Mouse (Mus musculus) hindbrain, embryonic 16.5 days (tissue): Measurements from ENCODE around the gene Car11. TPM values are rescaled to one million over a fixed set of nuclear protein-coding genes. Genes with fewer than 3 reads are reported as not detected.
A peak's percentile ranks its signal among the peaks of the same experiment; 100 is the strongest.

Experiments
- ATAC-seq: fragments of 200-750 bp; cut with Nextera tagmentation; 2 replicates; pipeline ENCODE4 v1.8.0; 2017; ENCODE audit warnings: moderate TSS enrichment, moderate library complexity
- H3K27ac ChIP-seq: fragments of 300-500 bp; sonication (generic); 2 replicates; pipeline ENCODE4 v1.5.1; 2014; ENCODE audit warnings: low read depth, mild to moderate bottlenecking, control low read depth, low read length, moderate library complexity
- H3K27me3 ChIP-seq: fragments of 300-500 bp; sonication (generic); replicated peaks from 2 replicates; pipeline ENCODE4 v1.6.1; 2014; ENCODE audit warnings: low read length; ENCODE audit not compliant: control insufficient read depth, insufficient read depth
- H3K36me3 ChIP-seq: fragments of 300-500 bp; sonication (generic); 2 replicates; pipeline ENCODE4 v1.6.1; 2014; ENCODE audit warnings: mild to moderate bottlenecking, low read length, moderate library complexity, mixed read lengths; ENCODE audit not compliant: control insufficient read depth, insufficient read depth
- H3K4me1 ChIP-seq: fragments of 300-500 bp; sonication (generic); 2 replicates; pipeline ENCODE4 v1.6.1; 2014; ENCODE audit warnings: low read depth, low read length; ENCODE audit not compliant: control insufficient read depth, insufficient read depth
- H3K4me2 ChIP-seq: fragments of 300-500 bp; sonication (generic); 2 replicates; pipeline ENCODE4 v1.6.1; 2014; ENCODE audit warnings: mild to moderate bottlenecking, low read length, control low read depth, moderate library complexity
- H3K4me3 ChIP-seq: fragments of 300-500 bp; sonication (generic); 2 replicates; pipeline ENCODE4 v1.5.1; 2014; ENCODE audit warnings: mild to moderate bottlenecking, low read length, control low read depth, moderate library complexity
- H3K9ac ChIP-seq: fragments of 300-500 bp; sonication (generic); 2 replicates; pipeline ENCODE4 v1.6.1; 2014; ENCODE audit warnings: low read depth, mild to moderate bottlenecking, control low read depth, low read length, moderate library complexity
- H3K9me3 ChIP-seq: fragments of 300-500 bp; sonication (generic); 2 replicates; pipeline ENCODE4 v1.6.1; 2014; ENCODE audit warnings: mild to moderate bottlenecking, low read length, moderate library complexity; ENCODE audit not compliant: control insufficient read depth
- WGBS: fragments of 180-500 bp; shearing (Covaris S2); extraction: QIAGEN DNeasy Blood & Tissue Kit; methylation state at CpG from one replicate; pipeline ENCODE4 v1.1.7; 2014; 5-methylcytosine and 5-hydroxymethylcytosine counted together
- polyA plus RNA-seq: library from polyadenylated mRNA; unstranded; fragments of >200 nt; fragmentation: Nextera tagmentation; extraction: Ambion mirVana; gene quantifications from 2 replicates; pipeline ENCODE4 v1.2.1, GENCODE M21; 2015

The Car11 gene
- polyA plus RNA-seq, 1 experiment from 2014 or later = 68.2 TPM

DNA sequence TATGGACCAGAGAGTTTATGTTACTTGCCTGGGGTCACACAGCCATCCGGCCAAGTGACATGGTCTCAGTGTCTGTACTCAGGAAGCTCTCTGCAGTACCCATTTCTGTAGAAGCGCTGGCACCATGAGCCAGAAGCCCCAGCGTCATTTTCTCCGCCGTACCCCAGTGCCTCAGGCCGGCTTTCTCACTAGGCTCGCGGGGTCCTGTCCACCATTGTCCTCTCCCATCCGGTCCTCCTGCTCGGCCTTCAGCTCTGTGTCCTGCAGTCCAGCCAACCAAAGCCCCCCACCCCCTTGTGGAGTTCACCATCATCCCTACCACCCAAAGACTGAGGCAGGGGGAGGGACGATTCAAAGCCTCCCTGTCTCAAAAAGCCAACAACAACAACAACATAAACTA lies 2.0 kb downstream of the Car11 start:
- WGBS = 85% methylated on average over 11 of the region's 11 CpGs
- no peaks in the 10 kb centered on the region for H3K9me3 ChIP-seq
- H3K27ac ChIP-seq = no peak overlapping the region
- peak overlapping the region; percentile 62 for H3K4me2 ChIP-seq
- no peaks in the 10 kb centered on the region for H3K36me3 ChIP-seq
- no peak for ATAC-seq
- no peak overlapping the region for H3K4me3 ChIP-seq
- 0 out of 2 replicates have a peak, but pooled peaks cover 2% of the 10 kb centered on the region for H3K27me3 ChIP-seq
- H3K9ac ChIP-seq = no peak overlapping the region
- H3K4me1 ChIP-seq = peaks cover 40% of the 10 kb centered on the region

DNA sequence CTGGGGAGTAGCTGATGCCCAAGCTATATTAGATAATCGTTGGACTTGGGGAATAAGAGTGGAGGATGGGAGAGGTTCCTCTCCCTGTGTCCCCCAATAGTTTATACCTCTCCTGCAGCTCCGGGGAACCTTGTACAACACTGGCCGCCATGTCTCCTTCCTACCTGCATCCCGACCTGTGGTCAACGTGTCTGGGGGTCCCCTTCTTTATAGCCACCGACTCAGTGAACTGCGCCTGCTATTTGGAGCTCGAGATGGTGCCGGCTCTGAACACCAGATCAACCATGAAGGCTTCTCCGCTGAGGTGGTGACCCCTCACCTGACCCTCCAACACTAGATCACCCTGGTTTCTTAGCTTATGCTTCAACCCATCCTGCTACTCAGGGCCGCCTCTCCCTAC lies 2.7 kb downstream of the Car11 start:
- 87% methylated on average over 11 of the region's 11 CpGs for WGBS
- no peak overlapping the region for H3K4me2 ChIP-seq
- ATAC-seq = no peak
- H3K27me3 ChIP-seq = 0 out of 2 replicates have a peak, but pooled peaks cover 2% of the 10 kb centered on the region
- no peak overlapping the region for H3K4me3 ChIP-seq
- no peaks in the 10 kb centered on the region for H3K36me3 ChIP-seq
- H3K9ac ChIP-seq = no peak overlapping the region
- H3K9me3 ChIP-seq = no peaks in the 10 kb centered on the region
- H3K27ac ChIP-seq = no peak overlapping the region
- peaks cover 47% of the 10 kb centered on the region for H3K4me1 ChIP-seq

DNA sequence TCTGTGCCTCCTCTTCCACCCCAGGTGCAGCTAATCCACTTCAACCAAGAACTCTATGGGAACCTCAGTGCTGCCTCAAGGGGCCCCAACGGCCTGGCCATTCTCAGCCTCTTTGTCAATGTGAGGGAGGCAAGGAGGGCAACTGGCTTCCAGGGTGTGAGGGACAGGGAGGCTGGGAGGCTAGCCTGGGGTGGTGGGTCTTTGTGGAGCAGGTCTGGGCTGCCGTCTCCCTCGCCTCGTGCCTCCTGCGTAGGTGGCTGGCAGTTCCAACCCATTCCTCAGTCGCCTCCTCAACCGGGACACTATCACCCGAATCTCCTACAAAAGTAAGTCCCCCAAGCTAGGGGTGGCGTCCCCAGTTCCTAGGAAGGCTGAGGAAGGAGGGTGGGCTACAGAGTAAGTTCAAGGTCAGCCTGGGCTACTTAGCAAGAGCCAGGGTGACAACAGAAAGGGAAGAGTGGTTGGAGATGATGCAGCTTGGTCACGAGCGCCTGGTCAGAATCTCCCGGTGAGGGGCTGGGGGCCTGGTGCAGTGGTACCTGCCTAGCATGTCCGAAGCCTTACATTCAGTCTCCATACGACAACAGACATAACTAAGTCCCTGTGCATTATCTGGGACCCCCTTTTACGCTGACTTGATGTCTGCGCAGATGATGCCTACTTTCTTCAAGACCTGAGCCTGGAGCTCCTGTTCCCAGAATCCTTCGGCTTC lies 3.3 kb downstream of the Car11 start:
- 0 out of 2 replicates have a peak, but pooled peaks cover 2% of the 10 kb centered on the region for H3K27me3 ChIP-seq
- no peak overlapping the region for H3K4me3 ChIP-seq
- H3K4me1 ChIP-seq = peaks cover 54% of the 10 kb centered on the region
- no peak for ATAC-seq
- no peaks in the 10 kb centered on the region for H3K36me3 ChIP-seq
- H3K4me2 ChIP-seq = peak overlapping the region; percentile 98
- H3K9ac ChIP-seq = no peak overlapping the region
- no peak overlapping the region; the same call in 1 of the 2 replicates for H3K27ac ChIP-seq
- H3K9me3 ChIP-seq = no peaks in the 10 kb centered on the region
- WGBS = 89% methylated on average over 17 of the region's 17 CpGs

DNA sequence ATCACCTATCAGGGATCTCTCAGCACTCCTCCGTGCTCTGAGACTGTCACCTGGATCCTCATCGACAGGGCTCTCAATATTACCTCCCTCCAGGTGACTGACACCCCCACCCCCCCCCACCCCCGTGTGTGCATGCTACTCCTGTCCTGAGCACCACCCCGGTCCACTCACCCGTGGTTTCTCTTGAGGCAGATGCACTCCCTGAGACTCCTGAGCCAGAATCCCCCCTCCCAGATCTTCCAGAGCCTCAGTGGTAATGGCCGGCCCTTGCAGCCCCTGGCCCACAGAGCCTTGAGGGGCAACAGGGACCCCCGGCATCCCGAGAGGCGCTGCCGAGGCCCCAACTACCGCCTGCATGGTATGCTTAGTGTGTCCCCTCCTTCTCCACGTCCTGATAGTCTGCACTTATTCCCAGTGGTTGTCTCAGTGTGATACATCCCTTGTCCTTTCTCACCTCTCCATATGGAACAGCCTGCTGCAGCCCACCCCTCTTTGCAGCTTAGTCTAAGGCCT lies 3.9 kb downstream of the Car11 start:
- Histone ChIP-seq H3K36me3 (no peaks in the 10 kb centered on the region), H3K9me3 (no peaks in the 10 kb centered on the region), H3K4me3 (peak overlapping the region; percentile 62), H3K27ac (peak overlapping the region; percentile 83), H3K27me3 (no peaks in the 10 kb centered on the region), H3K4me2 (peak overlapping the region; percentile 98), H3K9ac (peak overlapping the region; percentile 64), H3K4me1 (peaks cover 60% of the 10 kb centered on the region)
- 35% methylated on average over 12 of the region's 12 CpGs for WGBS
- no peak; the same call in 1 of the 2 replicates for ATAC-seq

DNA sequence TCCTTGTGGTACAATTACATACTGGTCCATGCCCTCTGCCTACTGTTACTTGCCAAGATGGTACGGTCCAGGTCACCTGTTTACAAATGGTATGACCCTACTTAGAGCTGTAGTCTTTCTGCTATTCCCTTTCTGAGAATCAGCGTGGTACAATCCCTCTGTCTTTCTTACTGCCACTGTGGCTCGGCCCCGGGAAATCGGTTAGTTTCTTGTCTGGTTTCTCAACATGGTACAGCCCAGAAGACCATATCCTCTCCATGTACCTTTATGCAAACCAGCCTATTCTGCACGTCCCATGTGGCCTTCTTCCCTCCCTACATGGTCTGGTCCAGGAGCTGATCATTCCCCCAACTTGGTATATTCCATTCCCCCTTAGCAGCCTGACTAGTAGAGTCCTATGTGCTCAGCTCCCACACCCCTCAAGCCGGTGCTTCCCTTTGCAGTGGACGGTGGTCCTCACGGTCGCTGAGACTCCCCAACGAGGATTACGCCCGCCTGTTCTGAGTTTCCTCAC lies 4.5 kb downstream of the Car11 start:
- Histone ChIP-seq H3K4me1 (peaks cover 64% of the 10 kb centered on the region), H3K27me3 (no peaks in the 10 kb centered on the region), H3K36me3 (no peaks in the 10 kb centered on the region), H3K4me3 (peak overlapping the region; percentile 62), H3K9ac (peak overlapping the region; percentile 64), H3K9me3 (no peaks in the 10 kb centered on the region), H3K27ac (peak overlapping the region; percentile 83), H3K4me2 (peak overlapping the region; percentile 98)
- 1% methylated on average over 13 of the region's 13 CpGs for WGBS
- peak; percentile 56 for ATAC-seq

DNA sequence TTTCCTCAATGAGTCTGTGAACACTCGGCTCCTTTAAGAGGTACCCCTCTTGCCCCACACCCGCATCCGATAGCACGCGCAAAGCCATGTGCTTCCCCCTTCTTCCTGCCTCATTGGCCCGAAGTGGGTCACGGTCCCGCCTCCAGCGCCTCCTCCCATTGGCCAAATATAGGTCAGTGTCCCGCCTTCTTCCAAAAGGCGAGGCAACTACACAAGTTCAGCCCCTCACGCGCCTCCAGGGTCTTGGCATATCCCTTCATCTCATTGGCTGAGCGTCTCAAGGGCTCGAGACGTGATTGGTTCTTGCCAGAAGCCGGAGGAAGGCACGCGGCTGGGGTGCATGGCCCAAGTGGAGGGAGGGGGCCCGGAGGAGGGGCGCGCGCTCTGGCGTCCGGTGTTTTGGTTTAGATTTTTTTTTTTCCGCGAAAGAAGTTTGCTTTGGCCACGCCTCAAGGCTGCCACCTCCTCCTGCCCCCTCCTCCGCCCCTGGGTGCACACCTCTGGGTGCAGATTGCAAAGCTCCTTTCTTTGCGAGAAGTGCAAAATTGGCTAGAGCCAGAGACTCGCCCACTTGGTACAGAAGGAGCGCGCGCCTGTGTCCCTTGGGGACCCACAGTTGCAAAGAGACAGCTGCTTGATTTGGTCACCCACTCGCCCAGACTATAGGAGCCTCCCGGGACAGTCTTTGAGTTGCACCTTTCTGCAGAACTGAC lies 5.2 kb downstream of the Car11 start, which contains the start of gene Dbp:
Gene Dbp (plus strand): TSS at position 359 of the 713 bp plus-strand sequence.
- H3K27ac ChIP-seq = peak within 1 kb of the TSS; percentile 83
- no peaks in the 10 kb centered on the region for H3K27me3 ChIP-seq
- peak within 1 kb of the TSS; percentile 62 for H3K4me3 ChIP-seq
- peak within 1 kb of the TSS; percentile 77 for H3K9ac ChIP-seq
- peak; percentile 89 for ATAC-seq
- no peaks in the 10 kb centered on the region for H3K9me3 ChIP-seq
- 0% methylated on average over 36 of the region's 36 CpGs for WGBS
- H3K4me2 ChIP-seq = peak within 1 kb of the TSS; percentile 98
- H3K36me3 ChIP-seq = no peaks in the 10 kb centered on the region
- H3K4me1 ChIP-seq = peaks cover 72% of the 10 kb centered on the region

DNA sequence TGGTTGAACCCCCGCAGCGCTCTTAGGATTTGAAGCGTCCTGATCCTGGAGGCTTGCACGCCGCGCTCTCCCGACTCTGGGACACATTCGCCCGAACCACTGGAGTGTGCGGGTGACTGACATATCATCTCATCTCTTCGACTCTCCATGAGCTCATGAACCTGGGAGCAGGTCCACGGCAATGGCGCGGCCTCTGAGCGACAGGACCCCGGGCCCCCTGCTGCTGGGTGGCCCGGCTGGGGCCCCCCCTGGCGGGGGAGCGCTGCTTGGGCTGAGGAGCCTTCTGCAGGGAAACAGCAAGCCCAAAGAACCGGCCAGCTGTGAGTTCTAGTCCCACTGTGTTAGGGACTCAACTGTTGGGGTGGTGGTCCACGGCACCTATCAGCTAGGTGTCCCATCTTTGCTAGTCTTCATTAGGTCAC lies 5.8 kb downstream of the Car11 start:
- no peak for ATAC-seq
- peak overlapping the region; percentile 62 for H3K4me3 ChIP-seq
- H3K36me3 ChIP-seq = peaks cover 3% of the 10 kb centered on the region
- 1% methylated on average over 21 of the region's 21 CpGs for WGBS
- no peaks in the 10 kb centered on the region for H3K27me3 ChIP-seq
- peak overlapping the region; percentile 63 for H3K27ac ChIP-seq
- H3K9ac ChIP-seq = peak overlapping the region; percentile 77
- peak overlapping the region; percentile 98 for H3K4me2 ChIP-seq
- peaks cover 70% of the 10 kb centered on the region for H3K4me1 ChIP-seq
- H3K9me3 ChIP-seq = no peaks in the 10 kb centered on the region

DNA sequence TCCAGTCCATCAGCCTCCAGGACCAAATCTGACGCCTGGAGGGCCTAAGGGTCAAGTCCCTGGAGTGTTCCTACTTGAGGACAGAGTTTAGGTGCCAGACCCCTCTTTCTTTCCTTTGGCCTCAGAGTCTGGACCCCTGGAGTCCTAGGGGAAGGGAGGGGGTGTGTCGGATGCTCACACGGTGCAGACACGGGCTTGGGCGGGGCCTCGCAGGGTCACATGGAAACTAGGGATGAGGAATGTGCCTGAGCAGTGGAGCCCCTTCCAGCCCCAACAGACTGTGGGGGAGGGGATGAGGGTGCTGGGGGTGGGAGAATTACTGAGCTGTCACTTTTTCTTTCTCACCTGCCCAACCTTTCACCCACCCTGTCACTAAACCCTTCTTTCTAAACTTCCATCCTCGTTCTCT lies 6.2 kb downstream of the Car11 start:
- peaks cover 4% of the 10 kb centered on the region for H3K36me3 ChIP-seq
- peak overlapping the region; percentile 98 for H3K4me2 ChIP-seq
- H3K27me3 ChIP-seq = no peaks in the 10 kb centered on the region
- H3K9me3 ChIP-seq = no peaks in the 10 kb centered on the region
- under 1% methylated on average over 7 of the region's 7 CpGs for WGBS
- H3K27ac ChIP-seq = no peak overlapping the region
- ATAC-seq = no peak
- peak overlapping the region; percentile 77 for H3K9ac ChIP-seq
- H3K4me1 ChIP-seq = peaks cover 67% of the 10 kb centered on the region
- peak overlapping the region; percentile 62 for H3K4me3 ChIP-seq
